Mouse (Mus musculus) cerebellum, postnatal 10 days (tissue): Measurements from ENCODE around the gene Wdr43.
"Not testable (repeated sequence)": the region's sequence is repeated elsewhere in the genome, so short reads cannot be mapped to it uniquely, and the experiment has no call there.

Experiments used
- DNase-seq, 2 experiments: peaks; one replicate each; pipeline ENCODE4 v3.0.0; 2021; ENCODE audit warnings: mixed read lengths in 2 of 2

Wdr43 gene

GRCm38 (mm10) chr17:71615638-71616318 is at the start of gene Wdr43:
Gene Wdr43 (plus strand): TSS chr17:71615895.
- peak; percentile 97 to 98 for DNase-seq

GRCm38 (mm10) chr17:71579176-71579705 is 36.5 kb upstream of the Wdr43 start:
- DNase-seq = no peak

GRCm38 (mm10) chr17:71597881-71598658 is 17.6 kb upstream of the Wdr43 start:
- DNase-seq = peak in 1 of 2 experiments; percentile 10

DNA sequence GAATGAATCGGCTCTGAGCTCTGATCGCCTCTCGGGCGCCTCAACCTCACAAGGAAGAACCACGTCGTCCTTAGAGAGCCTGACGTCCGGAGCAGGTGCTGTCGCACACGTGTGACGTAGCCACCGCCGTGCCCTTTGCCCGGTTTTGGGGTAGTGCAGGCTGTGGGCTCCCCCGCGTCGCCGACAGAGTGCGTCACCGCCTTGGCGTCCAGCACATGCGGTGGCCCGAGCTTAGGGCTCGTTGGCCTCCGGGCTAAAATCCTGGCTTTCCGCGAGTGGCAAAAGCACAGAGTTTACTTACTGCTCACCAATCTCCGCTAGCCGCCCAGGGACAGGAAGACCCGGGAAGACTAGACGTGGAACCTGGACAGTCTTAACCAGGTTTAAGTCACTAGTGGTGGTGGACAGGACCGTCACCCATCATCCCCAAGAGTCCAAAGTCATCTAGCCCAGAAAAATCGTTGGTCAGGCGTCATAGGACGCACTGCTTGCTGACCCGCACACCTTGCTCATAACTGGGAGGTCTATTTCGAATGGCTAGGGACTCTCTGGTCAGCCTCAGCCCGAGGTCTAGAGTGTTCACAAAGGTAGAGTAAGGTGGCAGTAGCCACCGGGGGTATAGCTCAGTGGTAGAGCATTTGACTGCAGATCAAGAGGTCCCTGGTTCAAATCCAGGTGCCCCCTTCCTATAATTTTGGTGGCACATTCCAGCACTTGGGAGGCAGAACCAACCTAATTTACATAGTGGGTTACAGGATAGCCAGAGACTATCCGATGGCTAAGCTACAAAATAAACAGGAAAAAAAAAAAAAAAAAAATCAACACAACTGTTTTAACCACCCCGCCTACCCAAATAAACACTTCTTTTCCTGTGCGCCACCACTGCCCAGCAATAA is 16.8 kb upstream of the Wdr43 start:
- DNase-seq = peak; percentile 96 to 97

DNA sequence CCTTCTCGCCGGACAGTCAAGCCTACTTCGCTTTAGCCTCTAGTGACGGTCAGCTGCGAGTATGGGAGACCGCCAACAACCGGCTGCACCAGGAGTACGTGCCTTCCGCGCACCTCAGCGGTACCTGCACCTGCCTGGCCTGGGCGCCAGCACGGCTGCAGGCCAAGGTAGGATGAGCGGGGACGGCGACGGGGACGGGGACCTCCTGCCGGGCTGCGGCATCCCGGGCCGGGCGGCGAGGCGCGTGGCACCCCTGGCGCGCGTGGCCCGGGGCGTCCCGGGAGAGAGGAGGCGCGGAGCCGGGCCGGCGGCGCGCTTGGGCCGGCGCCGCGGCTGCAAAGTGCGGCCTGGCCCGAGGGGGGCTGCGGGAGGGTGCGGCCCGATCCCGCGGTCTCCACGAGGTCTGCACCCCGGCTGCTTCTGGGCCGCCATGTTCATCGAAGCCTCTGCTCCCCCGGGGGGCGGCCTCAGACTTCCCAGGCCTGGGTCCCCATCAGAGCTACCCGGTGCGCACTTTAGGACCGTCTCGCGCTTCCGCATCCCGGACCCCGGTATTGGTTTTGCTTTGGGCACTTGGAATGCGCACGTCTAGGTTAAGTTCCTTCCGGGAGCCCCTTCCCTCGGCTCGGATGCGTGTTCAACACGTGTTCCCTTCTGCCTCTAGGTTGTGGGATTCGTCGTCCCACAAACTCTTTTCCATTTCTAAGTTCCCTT is 781 bp downstream of the Wdr43 start:
- peak; percentile 53 to 55 for DNase-seq

- DNase-seq = no peak
These were observed 1.3 kb downstream of the Wdr43 start for GRCm38 (mm10) chr17:71617033-71617362.

DNA sequence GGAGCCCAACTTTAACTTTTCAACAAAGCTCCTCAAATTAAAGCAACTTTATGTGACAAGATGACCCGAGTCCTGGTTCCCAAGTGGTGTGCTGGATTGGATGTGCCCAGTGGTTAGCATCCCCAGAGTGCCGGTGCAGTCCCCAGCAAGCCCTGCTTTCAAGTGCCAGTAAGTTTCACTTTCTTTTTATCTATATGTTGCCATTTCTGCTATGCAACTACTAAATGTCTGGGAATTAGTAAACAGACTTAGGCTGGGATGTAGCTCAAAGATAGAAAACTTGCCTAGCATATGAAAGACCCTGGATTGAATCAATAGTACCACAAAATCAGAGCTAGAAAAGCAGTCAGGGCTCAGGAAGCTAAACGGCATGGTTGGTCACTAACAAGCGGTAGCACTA is 2.3 kb downstream of the Wdr43 start:
- no peak for DNase-seq

GRCm38 (mm10) chr17:71631806-71632205 is 16.1 kb downstream of the Wdr43 start:
- DNase-seq = no peak

DNA sequence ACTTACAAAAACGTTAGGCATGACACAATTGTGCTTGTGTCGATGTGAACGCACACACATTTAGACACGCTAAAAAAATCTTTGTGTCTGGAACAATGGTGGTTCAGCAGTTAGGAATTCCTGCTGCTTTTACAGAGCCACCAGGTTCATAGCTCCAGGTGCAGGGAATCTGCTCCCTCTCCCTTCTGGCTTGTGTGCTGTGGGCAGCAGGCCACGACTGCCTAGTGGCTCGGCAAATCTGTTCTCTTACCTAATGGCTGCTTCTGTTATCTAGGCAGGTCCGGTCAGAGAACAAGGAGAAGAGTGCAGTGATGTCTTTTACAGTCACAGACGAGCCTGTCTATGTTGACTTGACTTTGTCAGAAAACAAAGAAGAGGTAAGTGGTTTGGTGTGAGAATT is 17.7 kb downstream of the Wdr43 start:
- peak; percentile 52 to 58 for DNase-seq

DNA sequence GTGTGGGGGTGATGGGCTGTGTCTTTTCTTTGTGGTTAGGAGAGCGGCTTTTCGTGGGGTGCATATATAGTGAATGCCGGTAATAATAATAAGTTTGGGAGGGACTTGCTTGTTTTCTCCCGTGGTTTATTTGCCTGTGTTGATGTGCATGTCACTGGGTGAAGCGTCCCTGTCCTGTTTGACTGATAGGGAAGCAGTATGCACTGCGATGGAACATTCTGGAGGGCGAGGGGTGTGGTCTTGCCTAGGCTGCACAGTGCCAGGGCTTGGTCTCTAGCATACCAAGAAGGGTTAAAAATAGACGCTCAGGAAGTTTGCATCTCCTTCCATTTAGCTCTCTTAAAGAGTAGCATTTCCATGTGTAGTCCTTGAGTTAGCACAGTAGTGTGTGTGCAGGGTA is 21.1 kb downstream of the Wdr43 start:
- no peak for DNase-seq

DNA sequence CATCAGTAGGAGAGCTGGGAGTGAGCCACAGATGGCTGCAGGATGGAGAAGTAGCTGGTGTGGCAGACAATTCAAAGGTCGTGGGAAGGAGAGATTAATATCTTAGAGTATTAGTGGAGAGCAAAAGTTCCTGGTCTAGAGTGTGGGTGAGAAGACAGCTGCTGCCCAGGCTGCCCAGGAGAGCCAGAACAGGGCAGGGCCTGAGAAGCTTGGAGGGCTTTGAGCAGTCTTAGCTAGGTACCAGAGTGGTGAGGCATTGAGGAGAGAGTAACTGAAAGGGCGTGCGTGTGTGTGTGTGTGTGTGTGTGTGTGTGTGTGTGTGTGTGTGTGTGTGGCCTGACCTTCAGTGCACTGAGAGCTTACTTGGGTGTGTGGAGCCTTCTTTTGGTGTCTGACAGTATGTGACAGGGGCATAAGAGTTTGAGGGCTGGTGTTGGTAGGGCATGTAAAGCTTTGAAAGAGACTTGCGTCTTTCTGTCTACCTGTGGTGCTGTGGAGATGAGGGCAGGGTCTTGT is 22.1 kb downstream of the Wdr43 start:
- DNase-seq = no peak

- not testable (repeated sequence) for DNase-seq
These were observed 23.4 kb downstream of the Wdr43 start for GRCm38 (mm10) chr17:71639056-71639455.

- peak; percentile 70 to 75 for DNase-seq
These were observed 24.9 kb downstream of the Wdr43 start for GRCm38 (mm10) chr17:71640421-71641085.

GRCm38 (mm10) chr17:71642190-71642589 is 26.5 kb downstream of the Wdr43 start:
- DNase-seq = no peak

DNA sequence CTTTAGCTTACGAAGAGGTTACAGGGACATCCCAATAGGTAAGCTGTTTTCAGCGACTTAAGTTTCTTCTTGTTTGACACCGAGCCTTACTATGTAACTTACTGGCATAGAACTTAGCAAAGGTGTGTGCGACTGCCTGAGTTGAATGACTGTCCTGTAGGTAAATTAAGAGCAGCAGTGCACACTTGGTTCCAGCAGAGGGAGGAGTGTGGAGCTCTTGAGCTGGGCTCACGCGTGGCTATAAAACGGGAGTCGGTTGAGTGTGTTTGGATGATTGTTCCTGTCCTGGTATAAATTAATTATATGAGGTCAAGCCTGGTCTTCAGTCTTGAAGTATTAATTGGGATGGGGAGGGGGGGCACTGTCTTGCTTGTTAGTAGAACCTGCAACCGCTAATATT is 34.3 kb downstream of the Wdr43 start:
- no peak for DNase-seq

DNA sequence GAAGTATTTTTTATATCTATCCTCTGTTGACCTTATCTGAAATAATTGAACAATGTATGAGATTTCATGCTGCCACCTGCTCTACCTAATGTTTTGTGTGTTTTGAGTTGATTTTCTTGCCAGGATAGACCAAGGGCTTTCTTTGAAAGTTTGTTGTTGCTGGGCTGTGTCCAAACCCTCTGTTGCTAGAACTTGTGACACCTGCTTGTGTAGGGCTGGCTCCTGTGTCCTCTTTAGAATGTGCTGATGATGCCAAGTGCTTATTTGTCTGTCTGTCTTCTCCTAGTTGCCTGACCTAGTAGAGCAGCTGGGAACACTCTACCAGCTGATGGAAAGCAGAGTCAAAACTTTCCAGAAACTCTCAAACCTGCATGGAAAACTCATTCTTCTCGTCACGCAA is 36.8 kb downstream of the Wdr43 start:
- DNase-seq = no peak

DNA sequence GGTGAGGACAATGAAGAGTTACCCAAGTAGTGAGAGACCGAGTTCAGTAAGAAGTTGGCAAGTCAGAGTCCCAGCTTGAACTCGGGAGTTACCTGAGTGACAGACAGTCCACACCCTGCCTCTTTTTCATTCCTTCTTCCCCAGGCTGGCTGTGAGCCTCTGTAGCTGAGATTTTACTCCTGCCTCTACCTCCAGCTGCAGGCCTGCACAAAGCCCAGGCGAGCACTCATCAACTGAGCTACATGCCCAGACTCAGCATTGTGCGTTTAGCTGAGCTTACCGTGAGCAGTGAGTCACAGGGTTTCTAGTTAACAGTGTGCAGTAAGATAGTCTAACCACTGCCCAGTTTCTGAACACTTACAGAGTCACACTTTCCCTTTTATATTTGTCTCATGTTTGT is 37.2 kb downstream of the Wdr43 start:
- DNase-seq = no peak

DNA sequence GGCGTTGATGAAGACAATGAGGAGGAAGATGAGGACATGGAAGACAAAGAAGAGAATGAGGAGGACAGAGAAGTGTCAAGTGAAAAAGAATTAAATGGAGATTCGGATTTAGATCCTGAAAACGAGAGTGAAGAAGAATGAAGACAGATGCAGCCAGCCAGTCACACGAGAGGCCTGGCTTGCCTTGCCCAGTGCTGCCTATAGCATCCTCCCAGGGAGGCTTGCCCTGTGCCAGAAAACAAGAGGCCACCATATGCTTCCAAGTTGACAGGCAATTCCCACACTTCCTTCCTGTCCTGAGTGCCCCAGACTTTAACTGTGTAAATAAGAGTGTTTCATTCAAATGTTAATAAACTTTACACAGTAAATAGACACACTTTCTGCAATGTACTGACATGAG is 41.8 kb downstream of the Wdr43 start:
- peak; percentile 44 to 70 for DNase-seq

DNA sequence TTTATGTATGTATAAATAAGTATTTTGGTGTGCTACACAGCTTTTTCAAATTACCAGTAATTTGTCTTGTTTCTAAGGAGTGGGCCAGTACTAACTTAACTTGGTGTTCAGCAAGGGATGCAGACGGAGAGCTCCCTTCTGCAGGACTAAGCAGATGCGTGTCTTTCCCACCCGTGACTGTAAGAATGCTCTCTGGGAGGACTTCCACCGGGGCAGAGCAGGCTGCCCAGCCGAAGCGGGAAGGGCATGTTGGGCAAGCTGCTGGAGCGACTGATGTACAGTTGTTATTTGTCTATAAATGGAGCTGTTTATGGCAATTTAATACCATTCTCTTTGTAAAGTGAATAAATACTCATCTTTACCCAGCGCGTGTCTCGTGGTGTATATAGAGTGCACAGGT is 43.0 kb downstream of the Wdr43 start:
- DNase-seq = no peak

DNA sequence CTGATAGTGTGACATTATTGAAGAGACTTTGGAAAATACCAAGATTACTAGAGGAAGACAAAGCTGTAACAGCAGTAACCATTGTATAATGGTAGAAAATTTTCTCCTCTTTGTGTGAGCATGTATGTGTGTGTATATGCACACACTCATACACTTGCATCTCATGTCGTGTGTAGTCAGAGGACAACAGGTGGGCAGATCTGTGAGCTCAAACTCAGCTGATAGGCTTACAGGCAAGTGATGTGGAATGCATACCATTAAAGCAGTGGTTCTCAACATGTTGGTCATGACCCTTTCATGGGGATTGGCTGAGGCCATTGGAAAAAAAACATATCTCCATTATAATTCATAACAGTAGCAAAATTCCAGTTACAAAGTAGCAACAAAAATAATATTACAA is 44.7 kb downstream of the Wdr43 start:
- DNase-seq = no peak

DNA sequence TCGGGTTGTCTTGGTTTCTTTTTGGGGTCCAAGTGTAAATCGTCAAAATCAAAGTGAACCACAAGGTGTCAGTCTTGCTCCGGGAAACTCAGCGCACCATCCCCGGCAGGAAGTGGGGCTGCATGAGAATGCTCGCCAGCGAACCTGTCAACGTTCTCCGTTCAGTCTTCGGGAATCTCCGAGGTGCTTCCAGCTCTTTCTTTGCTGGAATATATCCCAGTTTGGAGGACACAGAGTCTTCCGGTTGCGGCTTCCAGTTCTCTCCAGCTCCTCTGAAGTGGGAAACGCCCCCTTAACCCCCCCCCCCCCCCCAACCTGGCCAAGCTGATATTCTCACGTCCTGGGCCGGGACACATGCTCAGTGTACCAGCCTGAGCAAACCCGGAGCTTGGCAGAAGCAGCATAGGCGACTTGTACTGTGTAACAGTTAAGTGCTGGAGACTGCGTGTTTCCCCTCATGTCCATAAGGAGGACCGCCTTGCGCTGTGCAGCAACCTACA is 47.1 kb downstream of the Wdr43 start:
- DNase-seq = peak; percentile 88 to 90

- DNase-seq = no peak
These were observed 47.8 kb downstream of the Wdr43 start for GRCm38 (mm10) chr17:71663491-71663890.
